Mouse (Mus musculus) MEL-GATA-1-ER (cell line): ENCODE results near the gene Dst.

Experiments
- DNase-seq: peaks from one replicate; pipeline ENCODE4 v3.0.0-alpha.2; 2012; ENCODE audit warnings: low read depth; ENCODE audit errors: extremely low read depth

The Dst gene

GRCm38 (mm10) chr1:34125148-34125547, 217.1 kb downstream of the Dst start:
- DNase-seq: no peak

DNA sequence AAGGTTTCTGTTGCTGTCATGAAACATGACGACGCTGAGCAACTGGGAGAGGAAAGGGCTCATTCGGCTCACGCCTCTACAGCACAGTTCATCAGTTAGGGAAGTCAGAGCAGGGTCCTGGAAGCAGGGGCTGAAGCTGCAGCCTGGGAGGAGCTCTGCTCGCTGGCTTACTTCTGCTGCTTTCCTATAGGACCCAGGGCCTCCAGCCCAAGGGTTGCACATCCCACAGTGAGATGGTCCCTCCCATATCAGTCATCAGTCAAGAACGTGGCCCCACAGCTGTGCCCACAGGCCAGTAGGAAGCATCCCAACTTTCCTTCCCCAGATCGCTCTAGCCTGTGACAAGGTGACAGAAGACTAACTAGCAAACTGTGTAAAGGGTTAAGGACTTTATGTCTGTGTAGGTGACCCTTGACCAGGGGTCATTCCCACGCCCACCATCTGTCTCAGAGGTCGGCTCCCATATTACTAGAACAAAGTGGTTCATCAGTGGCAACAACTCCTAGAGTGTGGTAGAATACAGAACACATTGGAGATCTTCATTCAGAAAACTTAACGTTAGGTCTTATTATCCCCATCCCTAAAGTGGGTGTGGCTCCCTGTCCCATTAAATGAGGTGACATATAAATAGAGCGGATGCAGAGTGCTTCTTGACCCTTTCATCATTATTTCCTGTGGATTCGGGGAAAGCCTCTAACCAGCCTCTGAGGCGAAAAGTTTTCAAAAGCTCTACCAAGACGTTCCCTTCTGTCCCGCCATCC, 219.9 kb downstream of the Dst start:
- no peak for DNase-seq

- no peak for DNase-seq
These were observed 220.8 kb downstream of the Dst start for GRCm38 (mm10) chr1:34128796-34129195.

- DNase-seq: no peak
These were observed 221.7 kb downstream of the Dst start for GRCm38 (mm10) chr1:34129691-34130090.

DNA sequence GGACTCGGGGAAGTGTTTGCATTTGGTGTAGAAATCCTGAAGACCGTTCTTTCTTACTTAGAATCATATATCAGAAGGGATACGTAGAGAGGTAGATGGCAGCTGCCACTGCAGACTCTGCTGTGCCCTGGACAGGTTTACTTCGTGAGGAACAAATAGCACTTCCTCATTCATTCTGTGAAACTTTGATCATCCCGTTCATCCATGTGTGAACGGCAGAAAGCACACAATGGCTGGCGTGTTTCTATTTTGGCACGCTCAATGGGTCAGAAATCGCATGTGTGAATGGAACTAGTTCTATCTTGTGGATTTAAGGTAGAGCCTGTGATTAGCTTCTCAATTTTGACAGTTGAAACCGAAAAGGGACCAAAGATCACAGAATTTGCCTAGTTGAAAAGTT, 222.8 kb downstream of the Dst start:
- DNase-seq: no peak

- no peak for DNase-seq
These were observed 224.8 kb downstream of the Dst start for GRCm38 (mm10) chr1:34132875-34133274.

DNA sequence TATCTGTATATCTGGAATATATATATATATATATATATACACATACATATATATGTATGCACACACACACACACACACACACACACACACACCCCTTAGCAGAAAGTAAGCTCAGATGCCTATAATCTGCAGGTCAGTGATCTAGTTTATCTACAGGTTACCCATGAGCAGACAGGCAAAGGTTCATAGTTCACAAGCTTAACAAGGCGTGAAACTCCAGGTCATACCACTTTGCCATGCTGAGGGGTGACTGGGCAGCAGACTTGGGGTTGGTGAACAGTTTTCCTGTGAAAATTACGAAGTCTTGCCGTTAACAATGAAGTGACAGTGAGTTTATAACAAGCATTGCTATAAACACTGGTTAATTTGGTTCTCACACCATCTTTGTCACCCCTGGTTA, 227.5 kb downstream of the Dst start:
- DNase-seq: no peak

GRCm38 (mm10) chr1:34139191-34139853, 231.3 kb downstream of the Dst start:
- no peak for DNase-seq

DNA sequence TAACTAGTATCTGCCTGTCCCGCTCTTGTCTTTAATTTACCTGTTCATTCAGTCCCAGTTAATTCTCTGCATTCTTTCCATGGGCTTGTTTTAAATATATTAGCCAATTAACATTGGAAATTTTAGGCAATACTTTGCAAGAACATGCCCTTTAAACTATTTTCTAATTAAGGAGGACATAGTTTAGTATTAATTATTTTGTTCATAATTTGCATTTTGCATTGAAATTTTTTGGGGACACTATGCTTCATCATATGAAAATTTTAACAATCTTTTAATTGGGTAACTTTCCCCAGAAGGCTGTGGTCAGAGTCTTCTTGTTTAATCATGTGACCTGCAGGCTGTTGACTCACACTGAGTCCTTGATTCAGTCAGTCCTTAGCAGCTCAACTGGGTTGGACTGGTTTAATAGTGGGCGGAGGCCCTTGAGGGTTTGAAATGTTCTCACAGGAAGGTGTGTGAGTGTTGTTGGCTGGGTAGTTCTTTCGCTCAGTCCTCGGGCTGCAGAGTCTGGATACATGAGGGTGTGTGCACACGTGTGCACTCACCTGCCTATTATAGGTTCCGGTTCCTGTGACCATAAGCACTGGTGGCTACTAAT, 231.9 kb downstream of the Dst start:
- no peak for DNase-seq

GRCm38 (mm10) chr1:34140686-34141085, 232.7 kb downstream of the Dst start:
- DNase-seq: no peak

DNA sequence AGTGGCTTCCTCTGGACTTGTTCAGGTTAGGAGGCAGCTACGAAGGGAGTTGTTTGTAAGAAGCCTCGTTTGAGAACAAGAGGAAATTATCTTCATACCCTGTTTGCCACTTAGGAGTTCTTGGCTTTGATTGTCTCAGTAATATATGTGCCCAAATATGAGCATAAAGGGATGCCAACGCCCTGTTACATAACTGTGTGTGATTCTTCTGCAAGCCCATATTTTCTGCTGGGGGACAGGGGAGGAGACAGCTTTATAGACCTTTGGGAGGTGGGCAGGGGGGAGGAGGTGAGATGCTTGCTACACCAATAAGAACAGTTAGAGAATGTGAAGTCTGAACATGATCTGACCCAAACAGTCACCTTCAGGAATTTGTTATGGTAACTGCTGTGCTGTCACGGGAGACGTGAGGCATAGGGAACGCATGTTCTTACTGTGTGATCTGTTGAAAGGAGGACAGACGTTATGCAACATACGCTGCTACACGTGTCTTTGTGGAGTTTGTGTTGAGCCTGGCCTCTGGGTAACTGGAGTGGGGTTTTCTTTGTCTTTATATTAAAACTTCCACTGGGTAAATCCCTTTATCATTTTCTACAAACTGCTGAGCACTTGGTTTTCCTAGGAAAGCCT, 235.0 kb downstream of the Dst start:
- DNase-seq: no peak

GRCm38 (mm10) chr1:34144826-34145225, 236.8 kb downstream of the Dst start:
- DNase-seq: no peak

DNA sequence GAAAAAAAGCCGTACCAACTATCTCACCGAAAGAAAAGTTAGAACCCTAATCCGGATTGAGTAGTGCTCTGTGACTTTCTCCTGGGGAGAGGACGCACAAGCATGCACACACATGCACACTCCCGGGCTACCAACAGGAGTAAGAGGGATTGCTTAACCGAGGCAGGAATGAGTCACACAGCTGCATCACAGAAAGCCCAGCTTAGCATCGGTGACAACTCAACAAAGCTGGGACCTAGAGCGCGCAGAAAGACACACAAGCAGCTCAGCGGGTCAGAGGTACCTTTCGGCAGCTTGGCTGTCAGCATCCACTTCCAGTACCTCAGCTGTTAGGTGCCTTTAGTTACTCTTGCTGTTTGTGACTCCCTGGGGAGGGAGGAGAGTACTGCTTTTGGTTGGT, 240.0 kb downstream of the Dst start:
- DNase-seq: no peak

- no peak for DNase-seq
These were observed 242.5 kb downstream of the Dst start for GRCm38 (mm10) chr1:34150416-34151093.

- no peak for DNase-seq
These were observed 244.7 kb downstream of the Dst start for GRCm38 (mm10) chr1:34152683-34153082.

DNA sequence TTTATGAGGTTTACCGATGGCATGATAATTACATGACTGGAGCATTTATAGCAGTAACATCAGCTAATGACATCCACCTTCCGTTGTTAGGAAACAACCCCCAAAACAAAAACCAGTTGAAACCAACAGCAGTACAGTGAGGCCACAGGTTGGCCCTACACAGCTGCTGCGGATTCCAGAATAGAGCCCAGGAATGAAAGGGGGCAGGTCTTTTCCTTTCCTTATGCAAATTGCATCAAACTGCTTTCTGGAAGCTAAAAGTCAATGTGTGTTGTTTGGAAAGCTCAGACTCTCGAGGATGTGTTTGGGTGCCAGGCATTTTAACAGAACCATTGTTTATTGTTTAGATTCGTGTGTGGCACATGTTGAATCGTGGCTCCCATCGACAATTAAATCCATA, 248.0 kb downstream of the Dst start:
- no peak for DNase-seq

DNA sequence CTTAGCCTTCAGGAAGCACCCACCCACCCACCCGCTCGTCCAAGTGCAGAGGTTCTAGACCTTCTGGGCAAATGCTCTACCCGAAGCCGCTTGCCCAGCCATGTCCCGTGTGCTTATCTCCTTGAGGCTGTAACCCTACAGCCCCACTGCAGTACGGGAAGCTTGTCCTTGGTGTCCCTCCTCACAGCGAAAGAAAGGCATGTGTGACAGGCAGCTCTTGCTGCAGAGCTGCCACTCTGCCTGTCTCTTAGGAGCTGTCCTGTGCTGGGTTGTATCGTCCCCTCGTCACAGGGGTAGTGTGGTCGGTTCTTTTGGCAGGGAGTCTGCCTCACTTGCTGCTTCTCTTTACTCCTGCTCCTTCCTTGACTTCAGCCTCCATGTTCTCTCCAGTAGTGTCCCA, 249.7 kb downstream of the Dst start:
- no peak for DNase-seq

GRCm38 (mm10) chr1:34158822-34159221, 250.8 kb downstream of the Dst start:
- no peak for DNase-seq

GRCm38 (mm10) chr1:34159898-34160297, 251.9 kb downstream of the Dst start:
- DNase-seq: no peak

GRCm38 (mm10) chr1:34164616-34165295, 256.7 kb downstream of the Dst start:
- DNase-seq: no peak

DNA sequence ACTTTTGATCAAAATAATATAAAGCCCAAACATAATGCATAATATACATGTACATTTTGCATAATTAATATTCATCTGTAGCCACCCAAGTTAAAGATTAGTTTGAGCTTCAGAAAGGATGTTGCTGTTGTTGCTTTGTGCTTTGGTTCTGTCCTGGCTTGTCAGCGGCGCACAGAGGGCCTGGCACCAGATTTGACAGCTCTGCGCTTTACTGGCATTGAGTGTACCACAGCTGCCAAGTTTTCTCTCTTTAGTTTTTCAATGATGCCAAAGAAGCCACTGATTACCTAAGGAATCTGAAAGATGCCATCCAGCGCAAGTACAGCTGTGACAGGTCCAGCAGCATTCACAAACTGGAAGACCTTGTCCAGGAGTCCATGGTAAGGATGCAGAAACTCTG, 257.9 kb downstream of the Dst start:
- no peak for DNase-seq
